Mouse (Mus musculus) hindbrain, postnatal 0 days (tissue): ENCODE data around the gene Fam189a1. TPM values are rescaled to one million over a fixed set of nuclear protein-coding genes. Genes with fewer than 3 reads are reported as not detected.

Source experiments
- ATAC-seq: fragments of 200-750 bp; cut with Nextera tagmentation; 2 replicates; pipeline ENCODE4 v1.8.0; 2017; ENCODE audit warnings: mild to moderate bottlenecking, moderate TSS enrichment, moderate library complexity
- DNase-seq: peaks from one replicate; pipeline ENCODE4 v3.0.0-alpha.2; 2015; ENCODE audit warnings: low spot score
- H3K27ac ChIP-seq: fragments of 300-500 bp; sonication (generic); 2 replicates; pipeline ENCODE4 v1.5.1; 2014; ENCODE audit warnings: mild to moderate bottlenecking
- H3K27me3 ChIP-seq: fragments of 300-500 bp; sonication (generic); 2 replicates; pipeline ENCODE4 v1.6.1; 2014; ENCODE audit warnings: low read length, mixed read lengths; ENCODE audit not compliant: insufficient read depth
- H3K36me3 ChIP-seq: fragments of 300-500 bp; sonication (generic); 2 replicates; pipeline ENCODE4 v1.6.1; 2014; ENCODE audit warnings: low read length, mixed read lengths; ENCODE audit not compliant: insufficient read depth
- H3K4me1 ChIP-seq: fragments of 300-500 bp; sonication (generic); 2 replicates; pipeline ENCODE4 v1.6.1; 2014; ENCODE audit warnings: antibody characterized with exemption, low read length, mixed read lengths; ENCODE audit not compliant: insufficient read depth
- H3K4me2 ChIP-seq: fragments of 300-500 bp; sonication (generic); 2 replicates; pipeline ENCODE4 v1.6.1; 2014; ENCODE audit warnings: low read depth, mild to moderate bottlenecking, low read length, moderate library complexity, mixed read lengths
- H3K4me3 ChIP-seq: fragments of 300-500 bp; sonication (generic); 2 replicates; pipeline ENCODE4 v1.5.1; 2014; ENCODE audit warnings: low read length
- H3K9ac ChIP-seq: fragments of 300-500 bp; sonication (generic); replicated peaks from 2 replicates; pipeline ENCODE4 v1.6.1; 2014; ENCODE audit warnings: mild to moderate bottlenecking, low read length, moderate library complexity, mixed read lengths
- H3K9me3 ChIP-seq: fragments of 300-500 bp; sonication (generic); 2 replicates; pipeline ENCODE4 v1.6.1; 2016; ENCODE audit warnings: low read length, mixed read lengths
- CTCF ChIP-seq: IDR thresholded peaks from 2 replicates; pipeline ENCODE4 v1.5.1; 2016; ENCODE audit warnings: antibody characterized with exemption, control low read depth, low read depth
- WGBS: fragments of 180-500 bp; shearing (Covaris S2); extraction: QIAGEN DNeasy Blood & Tissue Kit; methylation state at CpG from one replicate; pipeline ENCODE4 v1.1.7; 2014; 5-methylcytosine and 5-hydroxymethylcytosine counted together
- polyA plus RNA-seq: library from polyadenylated mRNA; unstranded; fragments of >200 nt; fragmentation: Nextera tagmentation; extraction: Ambion mirVana; gene quantifications from 2 replicates; pipeline ENCODE4 v1.2.1, GENCODE M21; 2015
- total RNA-seq: library from RNA; depleted of rRNA; stranded (reverse); fragments of >200 nt; gene quantifications from 2 replicates; pipeline ENCODE4 v1.2.3, GENCODE M21; 2014

The Fam189a1 gene
- total and polyA plus RNA-seq, 2 experiments from 2014 or later: 16.8 to 28.4 TPM

GRCm38 (mm10) chr7:64884187-64884862 lies 272.0 kb downstream of the Fam189a1 start:
- WGBS: 49% methylated on average over 11 of the region's 11 CpGs
- no peak overlapping the region for H3K4me3 ChIP-seq
- H3K4me1 ChIP-seq: no peaks in the 10 kb centered on the region
- DNase-seq (no peak), ATAC-seq (peak; percentile 51; the same call in 1 of the 2 replicates)
- no peaks in the 10 kb centered on the region for H3K9me3 ChIP-seq
- H3K36me3 ChIP-seq: no peaks in the 10 kb centered on the region
- no peak for TF ChIP-seq CTCF
- no peak overlapping the region for H3K27ac ChIP-seq
- no peak overlapping the region for H3K4me2 ChIP-seq
- H3K27me3 ChIP-seq: no peaks in the 10 kb centered on the region
- no peak overlapping the region for H3K9ac ChIP-seq

- Histone ChIP-seq H3K4me3 (no peak overlapping the region), H3K27ac (no peak overlapping the region), H3K4me2 (no peak overlapping the region), H3K4me1 (no peaks in the 10 kb centered on the region), H3K27me3 (no peaks in the 10 kb centered on the region), H3K9ac (no peak overlapping the region), H3K36me3 (no peaks in the 10 kb centered on the region), H3K9me3 (no peaks in the 10 kb centered on the region)
- ATAC-seq: no peak
- DNase-seq: no peak
- WGBS: 70% methylated on average over 6 of the region's 6 CpGs
- TF ChIP-seq CTCF: no peak
Measured at GRCm38 (mm10) chr7:64882243-64882642, 274.1 kb downstream of the Fam189a1 start.

GRCm38 (mm10) chr7:64881387-64881786 lies 275.0 kb downstream of the Fam189a1 start:
- 82% methylated on average over 7 of the region's 7 CpGs for WGBS
- H3K4me2 ChIP-seq: no peak overlapping the region
- H3K4me3 ChIP-seq: no peak overlapping the region
- no peak overlapping the region for H3K9ac ChIP-seq
- ATAC-seq (no peak), DNase-seq (no peak)
- no peak for TF ChIP-seq CTCF
- H3K4me1 ChIP-seq: no peaks in the 10 kb centered on the region
- no peak overlapping the region for H3K27ac ChIP-seq
- no peaks in the 10 kb centered on the region for H3K27me3 ChIP-seq
- H3K9me3 ChIP-seq: no peaks in the 10 kb centered on the region
- H3K36me3 ChIP-seq: no peaks in the 10 kb centered on the region

GRCm38 (mm10) chr7:64880415-64880814 lies 276.0 kb downstream of the Fam189a1 start:
- DNase-seq (no peak), ATAC-seq (no peak)
- Histone ChIP-seq H3K4me3 (no peak overlapping the region), H3K9me3 (no peaks in the 10 kb centered on the region), H3K4me2 (no peak overlapping the region), H3K9ac (no peak overlapping the region), H3K27me3 (no peaks in the 10 kb centered on the region), H3K36me3 (no peaks in the 10 kb centered on the region), H3K27ac (no peak overlapping the region), H3K4me1 (no peaks in the 10 kb centered on the region)
- no peak for TF ChIP-seq CTCF
- 87% methylated on average over 5 of the region's 5 CpGs for WGBS

GRCm38 (mm10) chr7:64874941-64875340 lies 281.4 kb downstream of the Fam189a1 start:
- Histone ChIP-seq H3K4me1 (peaks cover 9% of the 10 kb centered on the region), H3K9ac (no peak overlapping the region), H3K9me3 (no peaks in the 10 kb centered on the region), H3K4me3 (no peak overlapping the region), H3K27ac (no peak overlapping the region), H3K27me3 (no peaks in the 10 kb centered on the region), H3K36me3 (no peaks in the 10 kb centered on the region), H3K4me2 (no peak overlapping the region)
- no peak for ATAC-seq
- WGBS: 84% methylated on average over 4 of the region's 4 CpGs
- no peak for DNase-seq
- no peak for TF ChIP-seq CTCF

- H3K9ac ChIP-seq: peak overlapping the region; percentile 95
- ATAC-seq: no peak; the same call in 1 of the 2 replicates
- peak overlapping the region; percentile 88 for H3K4me2 ChIP-seq
- no peaks in the 10 kb centered on the region for H3K36me3 ChIP-seq
- H3K9me3 ChIP-seq: no peaks in the 10 kb centered on the region
- H3K27me3 ChIP-seq: no peaks in the 10 kb centered on the region
- 34% methylated on average over 11 of the region's 11 CpGs for WGBS
- H3K4me1 ChIP-seq: peaks cover 15% of the 10 kb centered on the region
- peak overlapping the region; percentile 97 for H3K27ac ChIP-seq
- H3K4me3 ChIP-seq: peak overlapping the region; percentile 96
- no peak for DNase-seq
- no peak for TF ChIP-seq CTCF
Measured at GRCm38 (mm10) chr7:64873266-64873665, 283.1 kb downstream of the Fam189a1 start.

GRCm38 (mm10) chr7:64872743-64873241 lies 283.6 kb downstream of the Fam189a1 start, which contains the start of gene Nsmce3:
Gene Nsmce3 (minus strand): TSS chr7:64872997.
- Histone ChIP-seq H3K9ac (peak within 1 kb of the TSS; percentile 95), H3K9me3 (no peaks in the 10 kb centered on the region), H3K27me3 (no peaks in the 10 kb centered on the region), H3K4me1 (peaks cover 15% of the 10 kb centered on the region), H3K4me3 (peak within 1 kb of the TSS; percentile 96), H3K27ac (peak within 1 kb of the TSS; percentile 97), H3K4me2 (peak within 1 kb of the TSS; percentile 88), H3K36me3 (no peaks in the 10 kb centered on the region)
- ATAC-seq (peak; percentile 97), DNase-seq (peak; percentile 99)
- WGBS: under 1% methylated on average over 57 of the region's 57 CpGs
- TF ChIP-seq CTCF: peak; percentile 28
